Mouse (Mus musculus) erythroblast, embryonic 14.5 days (primary cell): Measurements from ENCODE around the gene Tatdn3.

Source experiments
- GATA1 ChIP-seq: IDR thresholded peaks from 2 replicates; pipeline ENCODE4 v1.6.1; 2012; ENCODE audit warnings: low read length, inconsistent platforms, mixed read lengths
- TAL1 ChIP-seq: IDR thresholded peaks from 3 replicates; pipeline ENCODE4 v1.6.1; 2012; ENCODE audit warnings: low read length, inconsistent platforms, mixed read lengths

- TF ChIP-seq GATA1 (no peak), TAL1 (no peak)
These were observed 37.4 kb downstream of the Tatdn3 start for GRCm38 (mm10) chr1:191025016-191026012.
